Mouse (Mus musculus): ENCODE measurements at regions not wholly inside any gene's neighbourhood (a gene's known extent, or its start where the extent isn't known, plus 50 kb on each side); places are given as distances from the start of the nearest gene placed in this dataset.

DNA sequence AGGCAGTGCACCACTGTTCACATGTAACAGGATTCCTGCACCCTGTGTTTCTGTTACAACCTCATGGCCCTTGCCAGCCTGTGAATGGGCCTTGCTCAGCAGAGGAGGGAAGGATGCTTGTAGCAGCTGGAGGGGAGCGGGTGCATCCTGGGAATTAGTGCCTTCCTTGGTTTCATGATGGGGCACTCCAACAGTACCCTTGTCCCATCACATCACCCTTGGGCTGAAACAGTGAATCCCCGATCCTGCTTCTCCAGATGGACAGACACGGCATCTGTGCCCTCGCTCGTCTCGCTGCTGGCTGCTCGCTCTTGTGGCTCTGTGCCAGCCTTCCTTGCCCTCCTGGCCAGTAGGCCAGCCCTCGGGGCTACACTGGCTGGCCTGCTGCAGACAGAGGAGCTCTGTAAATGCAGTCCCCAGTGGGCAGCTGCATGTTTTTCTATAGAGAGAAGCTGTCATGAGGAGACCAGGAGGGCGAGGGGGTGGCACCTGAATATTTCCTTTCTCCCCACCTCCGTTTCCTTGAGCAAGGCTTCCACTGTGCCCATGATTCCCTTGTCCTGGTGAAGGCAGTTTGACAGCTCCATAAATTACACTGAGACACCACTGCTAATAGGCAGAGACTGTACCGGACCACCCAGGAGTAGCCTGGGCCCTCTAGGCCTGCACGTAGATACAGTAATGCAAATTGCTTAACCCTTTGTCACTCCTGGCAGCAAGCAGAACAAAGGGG, 104.6 kb upstream of the Tut7 start:
- no peak for TF ChIP-seq MAFK (IDR thresholded peaks at IDR 0.05; ENCODE audit: insufficient read depth, low read depth, low read length)
- TF ChIP-seq ZNF384 (IDR thresholded peaks at IDR 0.05; ENCODE audit: low read depth, low read length) = no peak
- no peak for TF ChIP-seq CHD2 (IDR thresholded peaks at IDR 0.05; ENCODE audit: low read depth, low read length)
- TF ChIP-seq ZC3H11A (IDR thresholded peaks at IDR 0.05; ENCODE audit: borderline replicate concordance, low read depth, low read length) = no peak
